20 mouse cellular contexts compared by ENCODE assay signal in genomic region chr16:25248889-25249288, GRCm38 (mm10). TPM values are rescaled to one million over a fixed set of nuclear protein-coding genes. Genes with fewer than 3 reads are reported as not detected.
DNase-seq lines count a peak whose midpoint lies in the region; ATAC-seq and TF ChIP-seq lines count a peak whose summit lies in the region.
"Had no signal": no experiment of that assay in that cellular context is flagged by ENCODE, and none has a peak within 500 bp of the region (broad histone marks: within the 10 kb centered on the region; RNA-seq: fewer than 3 reads in every experiment).

No protein-coding gene starts in this region.

- no peaks in the 10 kb centered on the region for H3K4me1 ChIP-seq in kidney, embryonic 14.5 days (ENCODE audit: control insufficient read depth, insufficient read depth, low read length)
- H3K4me1 ChIP-seq: kidney, embryonic 15.5 days; neural tube, embryonic 12.5 days; stomach, embryonic 15.5 days had no signal

- no peak for ATAC-seq in kidney, embryonic 14.5 days (ENCODE audit: low FRiP score, low TSS enrichment)
- ATAC-seq: hindbrain, postnatal 0 days had no signal

- TF ChIP-seq CTCF in gastrocnemius, adult 2 months (IDR thresholded peaks at IDR 0.05), result no peak

- H3K4me3 ChIP-seq in gastrocnemius, adult 2 months, result no peak overlapping the region
- no peak overlapping the region for H3K4me3 ChIP-seq in kidney, embryonic 14.5 days (ENCODE audit: low read length)
- H3K4me3 ChIP-seq: kidney, embryonic 15.5 days; layer of hippocampus, adult 2 months; neural tube, embryonic 12.5 days; stomach, embryonic 15.5 days had no signal

- H3K36me3 ChIP-seq in kidney, embryonic 14.5 days (ENCODE audit: control insufficient read depth, insufficient read depth, low read length), result no peaks in the 10 kb centered on the region
- H3K36me3 ChIP-seq: kidney, embryonic 15.5 days; neural tube, embryonic 12.5 days; stomach, embryonic 15.5 days had no signal

- peak overlapping the region; percentile 51; the same call in 1 of the 2 replicates for H3K27ac ChIP-seq in gastrocnemius, adult 2 months
- no peak overlapping the region for H3K27ac ChIP-seq in kidney, embryonic 14.5 days (ENCODE audit: low read depth, low read length)
- H3K27ac ChIP-seq: hindbrain, postnatal 0 days; kidney, embryonic 15.5 days; layer of hippocampus, adult 2 months; neural tube, embryonic 12.5 days; stomach, embryonic 15.5 days had no signal

- H3K4me2 ChIP-seq in kidney, embryonic 14.5 days (replicated peaks; ENCODE audit: low read depth, low read length), result no peak overlapping the region
- H3K4me2 ChIP-seq: kidney, embryonic 15.5 days; neural tube, embryonic 12.5 days; stomach, embryonic 15.5 days had no signal

- intact Hi-C loops in gastrocnemius, adult 2 months (cut with DNase I), result no loop called here

- WGBS in kidney, embryonic 14.5 days, result 72% methylated on average over 6 of the region's 6 CpGs

- H3K27me3 ChIP-seq in kidney, embryonic 14.5 days (ENCODE audit: control insufficient read depth, insufficient read depth, low read length), result no peaks in the 10 kb centered on the region
- H3K27me3 ChIP-seq: kidney, embryonic 15.5 days; neural tube, embryonic 12.5 days; stomach, embryonic 15.5 days had no signal

- no peak overlapping the region for H3K9ac ChIP-seq in kidney, embryonic 14.5 days (ENCODE audit: low read depth, low read length)
- H3K9ac ChIP-seq: kidney, embryonic 15.5 days; neural tube, embryonic 12.5 days; stomach, embryonic 15.5 days had no signal

- DNase-seq in gastrocnemius, adult 2 months, result no peak
- DNase-seq in gastrocnemius, postnatal 25 days, result no peak
- DNase-seq in 3T3-L1 (ENCODE audit: low read depth, low spot score) (peak; percentile 80), NIH3T3 (ENCODE audit: low read depth) (peak; percentile 68)
- DNase-seq in induced T-regulatory cell, adult 2 months (ENCODE audit: low read depth), result peak; percentile 16
- no peak for DNase-seq in layer of hippocampus, adult 8-10 months (ENCODE audit: low spot score in 2 of 2)
- no peak for DNase-seq in spleen, adult 12 weeks (ENCODE audit: low spot score)
- DNase-seq: cerebellum, adult 2 months; heart, postnatal 10 days; lung, postnatal 10 days; midbrain, embryonic 14.5 days had no signal

- no peaks in the 10 kb centered on the region for H3K9me3 ChIP-seq in kidney, embryonic 14.5 days (ENCODE audit: control insufficient read depth, low read length)
- H3K9me3 ChIP-seq: kidney, embryonic 15.5 days; neural tube, embryonic 12.5 days; stomach, embryonic 15.5 days had no signal

RNA-seq across cellular contexts. Expression of gene Tprg, which starts 37.7 kb away (rescaled TPM):
- total RNA-seq in gastrocnemius, adult 2 months (2021), result not detected
- not detected for total RNA-seq in gastrocnemius, postnatal 25 days (2021)
- not detected for total RNA-seq in layer of hippocampus, adult 8-10 months (2022)
- polyA plus RNA-seq in kidney, embryonic 14.5 days (2014; fragmentation: Nextera tagmentation; extraction: Ambion mirVana), result not detected in 2 replicates
- total RNA-seq: heart, postnatal 10 days; layer of hippocampus, adult 2 months; left cerebral cortex, postnatal 10 days; liver, adult 2 months had no signal
- polyA plus RNA-seq: brain, embryonic 14.5 days; kidney, embryonic 15.5 days; liver, adult 2 months; midbrain, embryonic 14.5 days; neural tube, embryonic 12.5 days had no signal

Comparison
In these comparisons a context has a peak if more than half of its experiments do, and no peak if none do; other contexts are left out.
1. DNase-seq: peak in 3T3-L1 (single experiment), NIH3T3 (single experiment) and induced T-regulatory cell, adult 2 months (single experiment); none in gastrocnemius, adult 2 months (single experiment), gastrocnemius, postnatal 25 days (single experiment), layer of hippocampus, adult 8-10 months (0 of 2) and spleen, adult 12 weeks (single experiment).